Mouse (Mus musculus): ENCODE results near the gene Nup62cl.

Nup62cl gene

DNA sequence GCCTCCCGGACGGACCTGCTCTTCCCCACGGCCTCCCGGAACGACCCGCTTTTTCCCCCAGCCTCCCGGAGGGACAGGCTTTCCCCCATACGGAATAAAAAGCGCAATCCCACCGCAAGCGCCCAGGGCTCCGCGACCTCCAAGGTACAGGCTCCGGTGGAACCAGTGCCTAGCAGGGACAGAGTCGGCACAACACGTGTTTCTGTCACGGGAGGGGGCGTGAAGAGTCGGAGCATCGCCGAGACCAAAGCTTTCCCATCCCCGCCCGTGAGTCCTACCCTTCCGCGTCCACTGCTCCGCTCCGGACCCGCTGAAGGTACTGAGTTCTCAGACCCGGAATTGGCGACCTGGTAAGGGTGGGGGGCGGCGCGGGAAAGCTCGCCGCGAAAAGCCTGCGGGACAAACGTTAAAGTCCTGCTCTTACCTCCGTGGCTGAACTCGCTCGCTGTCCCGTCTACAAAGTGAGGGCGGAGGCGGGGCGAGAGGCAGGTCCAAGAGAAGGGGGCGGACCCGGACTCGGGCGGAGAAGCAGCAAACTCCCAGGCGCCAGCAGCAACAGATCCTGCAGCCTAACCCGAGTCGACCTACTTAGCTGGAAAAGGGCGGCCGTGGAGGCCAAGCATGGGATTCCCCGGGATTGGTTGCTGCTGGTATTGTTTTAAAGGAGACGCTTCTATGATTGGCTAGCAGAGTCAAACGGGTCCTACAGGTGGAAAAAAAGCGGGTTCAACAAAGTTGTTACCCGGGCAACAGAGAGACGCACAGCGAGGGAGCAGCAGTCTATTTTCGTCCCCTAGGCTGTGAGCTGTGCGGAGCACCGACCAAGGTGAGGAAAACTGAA, at the start of gene Nup62cl, which contains the start of gene Pih1h3b:
Gene Nup62cl (minus strand): TSS at position 578 of the 841 bp plus-strand sequence.
Gene Pih1h3b (plus strand): TSS at position 745 of the 841 bp plus-strand sequence.
- peak; percentile 40 to 50 for DNase-seq

GRCm38 (mm10) chrX:140094066-140094465, 31.6 kb upstream of the Nup62cl start:
- no peak for DNase-seq

DNA sequence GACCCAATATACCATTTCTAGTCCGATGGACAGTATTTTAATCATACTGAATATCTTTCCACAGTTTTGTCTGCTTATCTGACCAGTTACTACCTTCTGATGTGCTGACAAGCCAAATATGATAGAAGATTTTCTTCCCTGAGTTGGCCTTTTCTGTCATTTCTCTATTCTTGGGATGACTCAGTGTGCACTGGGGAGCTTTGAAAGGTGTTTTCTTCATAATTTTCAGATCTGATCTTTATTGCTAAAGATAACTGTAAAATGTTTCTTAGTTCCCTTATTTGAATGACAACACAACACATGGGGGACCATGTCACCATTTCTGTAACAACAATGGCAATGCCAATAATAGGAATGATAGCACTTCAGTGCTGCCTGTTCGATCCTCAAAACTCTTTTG, 20.0 kb upstream of the Nup62cl start:
- DNase-seq: no peak

GRCm38 (mm10) chrX:140060886-140061874, 1.3 kb downstream of the Nup62cl start:
- DNase-seq: peak; percentile 1 to 3

- no peak for DNase-seq
Measured at GRCm38 (mm10) chrX:139998691-139999065, 63.8 kb downstream of the Nup62cl start.

DNA sequence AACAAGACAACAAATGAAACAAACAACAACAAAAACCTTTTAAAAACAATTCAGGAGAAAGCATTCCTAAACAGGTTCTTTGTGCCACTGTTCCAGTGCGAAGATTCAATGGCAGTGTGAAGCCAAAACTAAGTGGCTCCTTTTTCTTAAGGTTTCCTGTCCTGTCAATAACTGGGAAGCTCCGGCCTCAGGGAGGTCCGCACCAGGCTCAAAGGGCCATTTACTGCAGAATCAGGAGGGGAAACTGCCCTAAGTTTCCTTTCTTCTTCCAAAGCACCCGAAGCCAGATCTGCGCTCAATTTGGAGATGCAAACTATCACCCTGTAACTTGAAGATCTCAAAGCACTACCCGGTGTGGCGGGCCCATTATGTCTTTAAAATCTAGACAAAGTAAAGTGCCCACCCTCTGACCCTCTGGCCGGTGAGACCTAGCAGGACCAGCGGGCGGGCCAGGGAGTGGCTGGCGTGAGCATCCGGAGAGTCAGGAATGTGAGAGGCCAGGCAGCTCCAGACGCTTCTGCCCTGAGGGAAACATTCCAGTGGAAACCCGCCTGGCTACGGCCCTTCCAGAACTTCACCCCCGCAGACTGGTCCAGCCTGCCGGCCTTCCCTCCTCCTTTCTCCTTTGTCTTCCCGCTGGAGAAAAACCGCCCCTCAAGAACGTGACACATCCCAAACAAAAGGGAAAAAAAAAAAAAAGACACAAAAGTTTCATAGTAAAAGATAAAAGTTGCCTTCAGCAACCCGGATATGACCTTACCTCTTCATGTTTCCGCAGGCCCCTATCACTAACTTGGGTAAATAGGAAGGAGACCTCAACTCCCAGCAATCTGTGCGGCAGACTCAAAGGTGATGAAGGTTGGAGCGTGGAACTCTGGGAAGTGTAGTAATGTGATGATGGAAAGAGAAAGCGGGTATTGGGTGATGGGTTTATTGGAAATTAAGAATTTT, 64.5 kb downstream of the Nup62cl start, which contains the start of gene Rbm41:
Gene Rbm41 (minus strand): TSS at position 856 of the 951 bp plus-strand sequence.
- peak; percentile 45 to 55 for DNase-seq

GRCm38 (mm10) chrX:139982115-139982514, 80.4 kb downstream of the Nup62cl start:
- DNase-seq: no peak
